Mouse (Mus musculus) embryo, embryonic 10.5 days (tissue): ENCODE measurements at regions not wholly inside any gene's neighbourhood (a gene's known extent, or its start where the extent isn't known, plus 50 kb on each side); places are given as distances from the start of the nearest gene placed in this dataset.

Experiments
- DNase-seq: peaks from one replicate; pipeline ENCODE4 v3.0.0-alpha.2; 2015; ENCODE audit warnings: low spot score

DNA sequence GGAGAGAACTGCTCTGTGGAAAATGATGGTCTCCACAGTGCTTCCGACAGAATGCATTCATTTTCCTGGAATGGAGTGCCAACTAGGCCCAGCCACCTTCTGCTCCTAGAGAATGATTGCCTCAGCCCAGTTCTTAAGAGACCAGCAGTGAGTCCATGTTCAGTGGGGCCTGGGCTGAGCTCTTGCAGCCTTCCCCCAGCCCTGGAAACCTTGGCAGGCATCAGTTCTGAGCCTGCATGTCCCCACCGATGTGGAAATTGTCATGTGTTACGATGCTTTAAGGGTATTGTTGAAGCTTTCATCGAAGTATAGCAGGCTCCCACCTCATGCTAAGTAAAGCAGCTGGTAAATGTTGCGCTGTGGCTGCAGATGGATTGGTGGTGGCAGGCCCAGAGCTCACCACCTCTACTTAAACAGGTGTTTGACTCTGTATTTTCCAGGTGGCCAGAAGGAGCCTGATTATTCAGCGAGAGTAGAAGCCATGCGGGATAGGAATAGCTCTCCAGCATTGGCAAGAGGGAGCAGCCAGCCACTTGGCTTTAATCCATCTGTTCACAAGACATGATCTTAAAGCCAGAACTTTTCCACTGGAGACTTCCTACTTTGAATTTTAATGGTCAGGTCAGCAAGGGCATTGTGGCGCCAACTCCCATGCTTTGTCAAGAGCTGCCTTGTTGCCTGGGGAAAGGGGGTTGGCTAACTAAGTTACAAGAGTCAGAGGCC lies 437.5 kb downstream of the Meis1 start:
- no peak for DNase-seq

DNA sequence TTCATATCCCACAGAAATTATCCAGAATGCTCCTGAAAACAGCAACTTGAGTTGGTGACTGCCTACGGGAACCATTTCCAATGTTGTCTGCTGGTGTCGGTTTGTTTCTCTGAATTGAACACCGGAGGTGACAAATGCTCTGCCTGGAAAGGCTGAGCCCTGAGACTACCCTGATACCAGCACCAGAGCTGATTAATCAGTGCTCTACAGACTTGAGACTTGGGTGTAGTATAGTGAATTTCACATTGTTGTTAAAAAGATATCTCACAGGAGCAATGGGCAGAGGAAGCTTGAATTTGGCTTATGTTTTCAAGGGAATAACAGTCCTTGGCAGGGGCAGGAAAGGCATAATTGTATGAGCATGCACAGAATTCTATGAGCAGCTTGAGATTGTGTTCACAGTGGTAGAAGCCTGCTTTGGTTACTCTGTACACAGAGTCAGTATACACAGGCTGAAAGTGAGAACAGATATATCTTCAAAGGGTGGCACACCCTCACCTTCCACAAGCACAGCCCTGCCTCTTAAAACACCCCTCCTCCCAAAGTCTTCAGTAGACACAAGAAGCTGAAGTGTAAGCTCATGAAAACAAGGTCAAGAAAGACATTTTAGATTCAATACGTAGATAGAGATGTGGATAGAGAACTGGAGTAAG lies 447.1 kb downstream of the Meis1 start:
- no peak for DNase-seq

- DNase-seq = no peak
Measured at GRCm38 (mm10) chr11:18563011-18563410, 455.8 kb downstream of the Meis1 start.

GRCm38 (mm10) chr11:18558665-18559064 lies 460.1 kb downstream of the Meis1 start:
- peak; percentile 38 for DNase-seq

DNA sequence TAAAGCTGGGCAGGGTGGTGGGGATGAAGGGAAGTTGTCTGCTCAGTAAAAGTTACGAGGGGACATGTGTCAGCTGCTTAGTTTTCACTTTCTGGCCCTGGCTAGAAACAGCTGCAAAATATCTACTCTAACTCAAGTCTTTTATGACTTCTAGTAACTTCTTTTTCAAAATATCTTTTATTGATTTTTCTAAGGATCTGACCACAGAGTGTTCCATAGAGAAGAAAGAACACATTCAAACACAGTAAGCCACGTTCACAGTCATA lies 483.3 kb downstream of the Meis1 start:
- DNase-seq = no peak

- no peak for DNase-seq
Measured at GRCm38 (mm10) chr11:18534807-18535591, 483.8 kb downstream of the Meis1 start.

DNA sequence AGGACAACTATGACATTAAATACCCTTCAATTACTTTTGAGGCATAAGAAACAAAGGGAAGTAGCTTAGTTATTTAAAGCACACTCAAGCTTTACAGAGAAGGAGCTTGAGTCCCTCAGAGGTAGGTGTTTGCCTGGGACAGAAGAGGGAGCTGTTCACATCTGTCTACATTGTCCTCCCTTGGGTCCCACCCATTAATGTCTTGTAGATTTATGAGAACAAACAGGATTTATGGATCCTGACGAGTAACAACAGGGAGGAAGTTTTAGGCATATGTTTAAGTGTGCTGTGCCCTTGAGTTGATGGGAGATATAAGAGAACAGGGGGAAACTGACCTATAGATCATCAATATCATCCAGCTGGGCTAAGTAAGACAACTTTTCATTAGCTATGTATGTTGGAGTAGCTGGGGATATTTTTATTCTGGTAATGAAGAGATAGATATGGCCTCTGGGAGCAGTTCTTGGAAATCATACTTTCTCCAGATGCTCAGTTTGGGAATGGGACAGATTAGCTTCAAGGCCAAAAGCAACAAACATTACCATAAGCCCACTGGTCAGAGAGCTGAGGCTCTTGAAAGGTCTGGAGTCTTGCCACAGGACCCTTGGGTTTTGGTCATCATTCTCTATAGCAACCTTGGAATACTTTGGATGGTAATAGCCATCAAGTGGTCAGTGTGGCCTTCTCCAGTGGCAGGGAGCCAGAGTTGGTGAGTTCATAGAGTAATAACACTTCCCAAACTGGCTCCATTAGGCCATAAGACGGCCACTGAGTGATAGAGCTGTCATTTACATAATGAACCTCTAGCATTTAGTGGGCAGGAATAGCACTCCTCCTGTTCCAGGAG lies 487.3 kb downstream of the Meis1 start:
- DNase-seq = peak; percentile 11

- DNase-seq = peak; percentile 23
Measured at GRCm38 (mm10) chr11:18528568-18528967, 490.2 kb downstream of the Meis1 start.

- DNase-seq = no peak
Measured at GRCm38 (mm10) chr11:18495108-18495757, 523.6 kb downstream of the Meis1 start.

DNA sequence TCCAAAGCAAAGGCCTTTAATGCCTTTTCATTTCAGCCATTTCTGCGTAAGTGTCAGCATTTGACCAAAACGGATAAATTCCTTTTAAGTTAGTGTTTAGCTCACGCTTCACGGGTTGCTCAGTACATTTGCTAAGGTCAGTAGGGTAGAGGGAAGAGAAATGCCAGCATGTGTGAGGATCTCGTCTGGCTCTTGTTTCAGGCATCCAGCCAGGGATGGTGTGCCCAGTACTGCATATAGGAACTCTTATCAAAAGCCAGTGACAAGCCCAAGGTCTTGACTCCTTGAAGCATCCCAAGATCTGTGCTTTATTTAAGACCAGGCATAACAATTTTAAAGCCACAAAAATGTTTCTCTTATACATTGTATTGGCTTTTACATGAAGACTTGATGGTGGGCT lies 524.8 kb downstream of the Meis1 start:
- no peak for DNase-seq

DNA sequence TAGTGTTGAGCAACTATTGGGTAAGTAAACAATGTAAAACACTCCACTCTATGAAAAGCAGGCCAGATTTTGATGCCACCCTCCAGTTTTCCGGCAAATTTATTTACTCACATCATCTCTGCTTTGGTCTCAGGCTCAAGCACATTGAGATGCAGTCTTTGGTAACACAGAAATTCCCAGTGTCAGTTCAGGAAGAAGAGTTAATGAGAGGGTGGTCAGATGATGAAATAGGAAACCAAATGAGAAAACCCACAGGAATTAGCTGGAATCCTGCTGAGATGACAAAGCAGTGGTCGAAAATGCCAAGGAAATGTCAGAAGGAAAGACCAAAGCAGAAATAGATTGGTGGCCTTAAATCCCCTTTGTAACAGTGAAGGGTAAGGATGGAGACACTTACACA lies 525.7 kb downstream of the Meis1 start:
- DNase-seq = peak; percentile 13

DNA sequence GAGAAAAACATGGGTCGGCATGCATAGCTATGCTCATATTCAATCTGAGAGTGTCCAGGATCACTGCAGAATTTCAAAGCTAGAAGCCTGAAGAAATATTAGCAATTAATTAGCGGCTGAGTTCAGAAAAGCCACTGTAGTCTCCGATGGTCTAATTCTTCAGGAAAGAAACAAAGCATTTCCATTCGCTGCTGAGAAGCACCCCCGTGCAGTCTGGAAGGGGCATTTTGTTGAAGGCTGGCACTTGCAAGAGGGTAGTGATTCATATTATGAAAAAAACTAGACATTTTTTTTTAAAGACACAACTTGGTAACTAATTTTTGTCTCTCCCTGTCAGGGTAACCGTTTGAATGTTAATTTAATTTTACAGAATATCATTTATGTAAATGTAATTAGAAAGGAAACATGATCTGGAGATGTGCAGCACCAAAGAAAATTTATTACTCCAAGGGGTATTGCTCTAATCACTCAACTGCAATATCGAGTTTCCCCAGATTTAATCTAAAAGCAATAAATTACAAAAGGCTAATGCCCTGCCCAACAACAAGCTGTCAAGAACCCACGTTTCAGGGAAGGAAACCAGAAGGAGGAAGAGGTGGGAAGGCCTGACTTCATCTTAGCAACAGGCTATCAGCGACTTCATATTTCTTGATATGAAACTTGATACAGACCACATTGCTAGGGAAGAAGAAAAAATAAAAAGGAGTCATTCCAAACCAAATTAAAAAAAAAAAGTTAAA lies 529.1 kb downstream of the Meis1 start:
- DNase-seq = peak; percentile 39

DNA sequence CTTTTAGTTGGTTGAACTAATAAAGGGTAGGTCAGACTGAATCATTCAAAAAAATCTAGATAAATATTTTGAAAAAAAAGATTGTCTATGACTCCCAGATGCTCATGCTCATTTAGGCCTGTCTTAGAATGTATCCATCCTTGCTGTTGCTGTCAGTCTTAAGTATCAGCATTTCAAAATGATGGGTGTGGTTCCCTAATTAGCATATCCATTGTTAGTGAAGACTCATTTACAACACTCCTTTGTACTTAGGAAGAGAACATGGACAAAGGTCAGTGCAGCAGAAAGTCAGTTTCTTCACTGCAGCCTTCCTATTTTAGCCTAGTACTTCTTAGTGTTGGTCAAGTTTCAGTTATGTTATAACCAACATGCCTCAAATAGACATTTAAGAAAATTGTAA lies 525.2 kb upstream of the Etaa1 start:
- DNase-seq = peak; percentile 13

GRCm38 (mm10) chr11:18451271-18451670 lies 497.6 kb upstream of the Etaa1 start:
- peak; percentile 77 for DNase-seq

DNA sequence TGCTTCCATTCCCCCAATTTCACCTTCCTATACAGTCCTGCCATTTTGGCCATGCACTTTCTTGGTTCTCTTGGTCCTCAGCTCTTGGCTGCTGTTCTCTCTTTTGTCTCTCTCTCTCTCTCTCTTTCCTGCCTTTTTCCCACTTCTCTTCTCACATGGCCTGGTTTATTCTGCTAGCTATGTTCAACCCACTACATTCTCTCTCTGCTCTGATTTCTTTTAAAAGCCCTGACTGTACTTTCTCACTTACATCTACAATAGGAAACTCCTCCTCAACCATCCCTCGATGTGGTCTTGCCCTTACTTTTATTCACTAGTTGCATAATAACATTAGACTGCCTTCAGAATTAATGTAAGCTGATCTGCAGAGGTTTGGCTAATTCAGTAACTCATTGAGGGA lies 495.2 kb upstream of the Etaa1 start:
- no peak for DNase-seq

- DNase-seq = peak; percentile 40
Measured at GRCm38 (mm10) chr11:18444600-18444999, 490.9 kb upstream of the Etaa1 start.

DNA sequence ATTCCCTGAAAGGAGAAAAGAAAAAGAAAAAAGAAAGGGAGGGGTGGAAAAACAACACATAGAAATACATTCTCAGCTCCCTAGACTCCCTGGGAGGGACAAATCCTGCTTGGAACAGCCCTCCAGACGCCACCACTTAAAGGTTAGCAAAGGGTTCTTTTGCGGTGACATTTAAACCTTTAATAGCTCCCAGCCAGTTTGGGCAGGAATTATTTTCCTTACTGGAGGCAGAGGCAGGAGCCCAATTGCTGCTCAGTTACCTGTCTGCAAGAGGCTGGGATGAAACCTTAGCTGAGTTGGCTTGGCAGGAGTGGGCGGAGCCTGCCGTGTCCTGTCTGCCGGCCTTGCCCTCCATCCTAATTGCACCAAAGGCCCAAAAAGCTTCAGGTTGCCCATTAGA lies 490.4 kb upstream of the Etaa1 start:
- DNase-seq = peak; percentile 28

DNA sequence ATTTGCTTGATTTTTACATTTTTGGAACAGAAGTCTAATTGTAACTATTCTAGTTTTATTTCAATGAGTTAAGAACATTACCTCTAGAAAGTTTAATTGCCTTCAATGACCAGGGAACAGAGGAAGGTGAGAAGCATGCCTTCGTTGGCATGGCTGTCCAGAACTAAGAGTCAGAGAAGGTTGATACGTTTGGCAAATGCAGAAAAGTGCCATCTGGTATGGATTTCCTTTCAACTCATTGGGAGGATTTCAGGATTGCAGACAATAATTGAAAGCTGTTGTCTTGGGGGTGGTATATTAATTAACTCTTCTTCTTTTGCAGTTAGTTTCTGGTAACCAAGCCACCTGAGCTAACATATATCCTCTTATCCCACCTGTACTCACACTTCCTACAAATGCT lies 489.5 kb upstream of the Etaa1 start:
- DNase-seq = no peak

GRCm38 (mm10) chr11:18437834-18438611 lies 484.3 kb upstream of the Etaa1 start:
- DNase-seq = peak; percentile 55

DNA sequence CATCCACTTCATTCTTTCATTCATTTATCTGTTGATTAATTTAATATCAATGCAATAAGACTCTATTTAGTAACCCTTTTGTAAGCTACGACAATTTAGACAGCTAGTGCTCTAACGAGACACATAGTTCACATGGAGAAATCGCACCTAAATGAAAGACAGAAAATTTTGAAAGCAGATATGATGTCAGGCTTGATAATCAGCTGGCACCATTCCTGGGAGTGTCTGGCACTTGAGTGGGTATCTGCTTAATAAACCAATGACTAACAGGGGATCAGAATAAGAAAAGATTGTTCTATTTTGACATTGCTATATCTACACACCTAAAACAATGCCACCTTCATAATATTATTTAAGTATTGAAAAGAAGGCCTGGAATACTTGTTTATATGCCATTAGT lies 467.4 kb upstream of the Etaa1 start:
- no peak for DNase-seq
